Comparison of ENCODE assay signal across 12 mouse cellular contexts in genomic region chr17:48451353-48451675, GRCm38 (mm10). TPM values are rescaled to one million over a fixed set of nuclear protein-coding genes. Genes with fewer than 3 reads are reported as not detected.
DNase-seq lines count a peak whose midpoint lies in the region; ATAC-seq and TF ChIP-seq lines count a peak whose summit lies in the region.
"Had no signal": no experiment of that assay in that cellular context is flagged by ENCODE, and none has a peak within 500 bp of the region (broad histone marks: within the 10 kb centered on the region; RNA-seq: fewer than 3 reads in every experiment).

Gene Tspo2 (minus strand): TSS chr17:48451522.

- ATAC-seq in hindbrain, postnatal 0 days, result no peak
- ATAC-seq in G1E (ENCODE audit: extremely low read depth, insufficient number of reproducible peaks, low FRiP score, poor library complexity, severe bottlenecking), result peak; percentile 70
- peak; percentile 76 for ATAC-seq in liver, embryonic 16.5 days (ENCODE audit: low read depth)

- no peak for DNase-seq in hindbrain, embryonic 10.5 days (ENCODE audit: low spot score)
- no peak for DNase-seq in hindbrain, postnatal 0 days (ENCODE audit: low spot score)
- peak; percentile 84 for DNase-seq in G1E (ENCODE audit: low spot score)
- no peak for DNase-seq in layer of hippocampus, adult 2 months (ENCODE audit: low spot score in 2 of 2)
- DNase-seq in layer of hippocampus, adult 18-20 months (ENCODE audit: low spot score in 2 of 2), result no peak
- no peak for DNase-seq in right cerebral cortex, postnatal 25 days
- DNase-seq: cerebellum, adult 11-12 months; heart, postnatal 36 days had no signal

- H3K27ac ChIP-seq in hindbrain, embryonic 10.5 days, result peak within 1 kb of the TSS; percentile 60
- no peak within 1 kb of the TSS for H3K27ac ChIP-seq in hindbrain, postnatal 0 days
- H3K27ac ChIP-seq in liver, embryonic 16.5 days (ENCODE audit: low read length), result peak within 1 kb of the TSS; percentile 98
- no peak within 1 kb of the TSS for H3K27ac ChIP-seq in layer of hippocampus, adult 2 months
- H3K27ac ChIP-seq: embryonic facial prominence, embryonic 12.5 days had no signal

- no peaks in the 10 kb centered on the region for H3K36me3 ChIP-seq in hindbrain, embryonic 10.5 days
- no peaks in the 10 kb centered on the region for H3K36me3 ChIP-seq in hindbrain, postnatal 0 days (ENCODE audit: insufficient read depth, low read length)
- peaks cover 41% of the 10 kb centered on the region for H3K36me3 ChIP-seq in G1E (replicated peaks)
- H3K36me3 ChIP-seq in erythroblast, embryonic 14.5 days (ENCODE audit: control insufficient read depth), result peaks cover 48% of the 10 kb centered on the region
- H3K36me3 ChIP-seq in liver, embryonic 16.5 days (ENCODE audit: control insufficient read depth, insufficient read depth), result peaks cover 10% of the 10 kb centered on the region; the same call in 1 of the 2 replicates
- H3K36me3 ChIP-seq: embryonic facial prominence, embryonic 12.5 days had no signal

- no peak within 1 kb of the TSS for H3K4me3 ChIP-seq in hindbrain, embryonic 10.5 days
- H3K4me3 ChIP-seq in hindbrain, postnatal 0 days (ENCODE audit: low read length), result no peak within 1 kb of the TSS
- peak within 1 kb of the TSS; percentile 76 for H3K4me3 ChIP-seq in G1E (ENCODE audit: low read depth, low read length)
- H3K4me3 ChIP-seq in erythroblast, embryonic 14.5 days (replicated peaks), result peak within 1 kb of the TSS; percentile 65
- peak within 1 kb of the TSS; percentile 64 for H3K4me3 ChIP-seq in liver, embryonic 16.5 days (ENCODE audit: low read depth, low read length)
- no peak within 1 kb of the TSS for H3K4me3 ChIP-seq in layer of hippocampus, adult 2 months
- H3K4me3 ChIP-seq: embryonic facial prominence, embryonic 12.5 days had no signal

- no peaks in the 10 kb centered on the region for H3K9me3 ChIP-seq in hindbrain, embryonic 10.5 days
- H3K9me3 ChIP-seq in hindbrain, postnatal 0 days (ENCODE audit: low read length), result no peaks in the 10 kb centered on the region
- no peaks in the 10 kb centered on the region for H3K9me3 ChIP-seq in G1E (replicated peaks)
- H3K9me3 ChIP-seq in erythroblast, embryonic 14.5 days (ENCODE audit: control insufficient read depth, low read length), result no peaks in the 10 kb centered on the region
- H3K9me3 ChIP-seq in liver, embryonic 16.5 days (replicated peaks; ENCODE audit: control insufficient read depth, low read length), result no peaks in the 10 kb centered on the region
- H3K9me3 ChIP-seq: embryonic facial prominence, embryonic 12.5 days had no signal

- no peak within 1 kb of the TSS for H3K9ac ChIP-seq in hindbrain, postnatal 0 days (replicated peaks; ENCODE audit: low read length)
- peak within 1 kb of the TSS; percentile 77 for H3K9ac ChIP-seq in liver, embryonic 16.5 days (ENCODE audit: low read depth, low read length)
- H3K9ac ChIP-seq: embryonic facial prominence, embryonic 12.5 days had no signal

- TF ChIP-seq CTCF in hindbrain, postnatal 0 days (IDR thresholded peaks at IDR 0.05; ENCODE audit: low read depth), result no peak
- no peak for TF ChIP-seq CTCF in G1E (IDR thresholded peaks at IDR 0.05; ENCODE audit: low read depth, low read length)
- no peak for TF ChIP-seq CTCF in layer of hippocampus, adult 2 months (conservative IDR thresholded peaks at IDR 0.05)

- no peak within 1 kb of the TSS for H3K4me2 ChIP-seq in hindbrain, postnatal 0 days (ENCODE audit: low read depth, low read length)
- peak within 1 kb of the TSS; percentile 78 for H3K4me2 ChIP-seq in liver, embryonic 16.5 days (ENCODE audit: low read depth, low read length)
- H3K4me2 ChIP-seq: embryonic facial prominence, embryonic 12.5 days had no signal

- H3K4me1 ChIP-seq in hindbrain, embryonic 10.5 days (replicated peaks), result peaks cover 32% of the 10 kb centered on the region
- no peaks in the 10 kb centered on the region for H3K4me1 ChIP-seq in hindbrain, postnatal 0 days (ENCODE audit: insufficient read depth, low read length)
- H3K4me1 ChIP-seq in G1E (ENCODE audit: insufficient read depth, low read depth, low read length), result peaks cover 92% of the 10 kb centered on the region
- peaks cover 97% of the 10 kb centered on the region for H3K4me1 ChIP-seq in erythroblast, embryonic 14.5 days (ENCODE audit: control insufficient read depth)
- peaks cover 68% of the 10 kb centered on the region for H3K4me1 ChIP-seq in liver, embryonic 16.5 days (ENCODE audit: control insufficient read depth, low read depth, low read length)
- H3K4me1 ChIP-seq: embryonic facial prominence, embryonic 12.5 days had no signal

- no peaks in the 10 kb centered on the region for H3K27me3 ChIP-seq in hindbrain, embryonic 10.5 days (ENCODE audit: insufficient read depth, poor library complexity, severe bottlenecking)
- H3K27me3 ChIP-seq in hindbrain, postnatal 0 days (ENCODE audit: insufficient read depth, low read length), result no peaks in the 10 kb centered on the region
- H3K27me3 ChIP-seq in G1E (ENCODE audit: insufficient read depth, low read length), result no peaks in the 10 kb centered on the region
- H3K27me3 ChIP-seq in erythroblast, embryonic 14.5 days (ENCODE audit: control insufficient read depth), result no peaks in the 10 kb centered on the region
- no peaks in the 10 kb centered on the region for H3K27me3 ChIP-seq in liver, embryonic 16.5 days (ENCODE audit: control insufficient read depth, insufficient read depth, low read depth, low read length)
- H3K27me3 ChIP-seq: embryonic facial prominence, embryonic 12.5 days had no signal

- 79% methylated on average over 7 of the region's 7 CpGs for WGBS in hindbrain, embryonic 10.5 days
- 68% methylated on average over 7 of the region's 7 CpGs for WGBS in hindbrain, postnatal 0 days
- 22% methylated on average over 7 of the region's 7 CpGs for WGBS in liver, embryonic 16.5 days (ENCODE audit: insufficient replicate concordance)

RNA-seq across cellular contexts. Expression of gene Tspo2, which starts in this region (rescaled TPM):
- polyA plus RNA-seq in hindbrain, embryonic 10.5 days (2016; fragmentation: Nextera tagmentation; extraction: Ambion mirVana), result 0.26 and 0.96 TPM in 2 replicates
- 0.22 and 2.0 TPM in 2 replicates for total RNA-seq in hindbrain, postnatal 0 days (2014; rRNA removed)
- polyA plus RNA-seq in hindbrain, postnatal 0 days (2015; fragmentation: Nextera tagmentation; extraction: Ambion mirVana), result 0.58 and 0.90 TPM in 2 replicates
- total RNA-seq in G1E (2014; fragmentation: Nextera tagmentation) (84.5 and 99.5 TPM in 2 replicates), G1E (2017) (57.0 and 61.3 TPM in 2 replicates)
- 23.0 and 47.5 TPM in 2 replicates for polyA plus RNA-seq in G1E (2012)
- 34.5 and 96.9 TPM in 2 replicates for polyA plus RNA-seq in erythroblast, embryonic 14.5 days (2012)
- 193 and 203 TPM in 2 replicates for polyA plus RNA-seq in liver, embryonic 16.5 days (2015; fragmentation: Nextera tagmentation; extraction: Ambion mirVana)
- not detected for total RNA-seq in layer of hippocampus, adult 2 months (2021)
- total RNA-seq in layer of hippocampus, adult 18-20 months (2021), result not detected
- polyA plus RNA-seq: C2C12 had no signal

Comparison
In these comparisons a context has a peak if more than half of its experiments do, and no peak if none do; other contexts are left out.
1. RNA of gene Tspo2 (total RNA-seq): 57.0 to 99.5 TPM in G1E; 0.22 to 2.0 TPM in hindbrain, postnatal 0 days, not detected in layer of hippocampus, adult 18-20 months and not detected in layer of hippocampus, adult 2 months; every median in the first group is over 10 times any median in the second.
2. RNA of gene Tspo2 (polyA plus RNA-seq): 193 to 203 TPM in liver, embryonic 16.5 days, 23.0 to 47.5 TPM in G1E and 34.5 to 96.9 TPM in erythroblast, embryonic 14.5 days; 0.58 to 0.90 TPM in hindbrain, postnatal 0 days and 0.26 to 0.96 TPM in hindbrain, embryonic 10.5 days; every median in the first group is over 10 times any median in the second.
3. H3K27ac ChIP-seq: peak in hindbrain, embryonic 10.5 days (single experiment) and liver, embryonic 16.5 days (single experiment); none in hindbrain, postnatal 0 days (single experiment) and layer of hippocampus, adult 2 months (single experiment).
4. H3K4me3 ChIP-seq: peak in G1E (single experiment), erythroblast, embryonic 14.5 days (single experiment) and liver, embryonic 16.5 days (single experiment); none in hindbrain, embryonic 10.5 days (single experiment), hindbrain, postnatal 0 days (single experiment) and layer of hippocampus, adult 2 months (single experiment).